Mouse (Mus musculus): ENCODE results near the gene Fam117a.
A peak's percentile ranks its signal among the peaks of the same experiment; 100 is the strongest.

Gene Fam117a

GRCm38 (mm10) chr11:95367011-95367735 is 30.4 kb downstream of the Fam117a start:
- no peak for DNase-seq

- DNase-seq: no peak
Measured at GRCm38 (mm10) chr11:95368231-95368823, 31.5 kb downstream of the Fam117a start.

- DNase-seq: no peak
Measured at GRCm38 (mm10) chr11:95368871-95369270, 32.1 kb downstream of the Fam117a start.

- peak; percentile 65 for DNase-seq
Measured at GRCm38 (mm10) chr11:95369964-95370890, 33.4 kb downstream of the Fam117a start.

GRCm38 (mm10) chr11:95371182-95371581 is 34.4 kb downstream of the Fam117a start:
- DNase-seq: no peak

GRCm38 (mm10) chr11:95378926-95379325 is 42.1 kb downstream of the Fam117a start:
- no peak for DNase-seq

GRCm38 (mm10) chr11:95379552-95379951 is 42.7 kb downstream of the Fam117a start:
- no peak for DNase-seq

- DNase-seq: no peak
Measured at GRCm38 (mm10) chr11:95380711-95381110, 43.9 kb downstream of the Fam117a start.

GRCm38 (mm10) chr11:95381146-95381545 is 44.3 kb downstream of the Fam117a start:
- DNase-seq: no peak

- DNase-seq: no peak
Measured at GRCm38 (mm10) chr11:95383331-95383986, 46.6 kb downstream of the Fam117a start.

- no peak for DNase-seq
Measured at GRCm38 (mm10) chr11:95384004-95384318, 47.1 kb downstream of the Fam117a start.

- peak; percentile 97 for DNase-seq
Measured at GRCm38 (mm10) chr11:95384319-95384972, 47.6 kb downstream of the Fam117a start, which contains the start of gene Slc35b1. Gene Slc35b1 (plus strand): TSS chr11:95384692.

GRCm38 (mm10) chr11:95384973-95385320 is 48.1 kb downstream of the Fam117a start:
- DNase-seq: no peak

GRCm38 (mm10) chr11:95387354-95387753 is 50.5 kb downstream of the Fam117a start:
- no peak for DNase-seq

- peak; percentile 60 for DNase-seq
Measured at GRCm38 (mm10) chr11:95389006-95389405, 52.2 kb downstream of the Fam117a start.

GRCm38 (mm10) chr11:95390420-95390819 is 53.6 kb downstream of the Fam117a start:
- DNase-seq: no peak

GRCm38 (mm10) chr11:95391201-95391600 is 54.4 kb downstream of the Fam117a start:
- DNase-seq: no peak

- DNase-seq: no peak
Measured at GRCm38 (mm10) chr11:95391743-95392142, 54.9 kb downstream of the Fam117a start.

GRCm38 (mm10) chr11:95392223-95392667 is 55.4 kb downstream of the Fam117a start:
- no peak for DNase-seq

- no peak for DNase-seq
Measured at GRCm38 (mm10) chr11:95392708-95393499, 56.1 kb downstream of the Fam117a start.

- no peak for DNase-seq
Measured at GRCm38 (mm10) chr11:95393500-95393816, 56.6 kb downstream of the Fam117a start.

GRCm38 (mm10) chr11:95394112-95394511 is 57.3 kb downstream of the Fam117a start:
- no peak for DNase-seq

All from kidney, postnatal 14 days (tissue).